Mouse (Mus musculus) spleen, adult 18-20 months (tissue): ENCODE measurements at regions not wholly inside any gene's neighbourhood (a gene's known extent, or its start where the extent isn't known, plus 50 kb on each side); places are given as distances from the start of the nearest gene placed in this dataset.
A peak's percentile ranks its signal among the peaks of the same experiment; 100 is the strongest.
"Not testable (repeated sequence)": the region's sequence is repeated elsewhere in the genome, so short reads cannot be mapped to it uniquely, and the experiment has no call there.

Source experiments
- DNase-seq, 2 experiments: peaks; one replicate each; pipeline ENCODE4 v3.0.0; 2022; ENCODE audit warnings: mixed read lengths in 2 of 2

- DNase-seq = no peak
Measured at GRCm38 (mm10) chrX:76077781-76078180, 186.3 kb upstream of the Cldn34b3 start.

DNA sequence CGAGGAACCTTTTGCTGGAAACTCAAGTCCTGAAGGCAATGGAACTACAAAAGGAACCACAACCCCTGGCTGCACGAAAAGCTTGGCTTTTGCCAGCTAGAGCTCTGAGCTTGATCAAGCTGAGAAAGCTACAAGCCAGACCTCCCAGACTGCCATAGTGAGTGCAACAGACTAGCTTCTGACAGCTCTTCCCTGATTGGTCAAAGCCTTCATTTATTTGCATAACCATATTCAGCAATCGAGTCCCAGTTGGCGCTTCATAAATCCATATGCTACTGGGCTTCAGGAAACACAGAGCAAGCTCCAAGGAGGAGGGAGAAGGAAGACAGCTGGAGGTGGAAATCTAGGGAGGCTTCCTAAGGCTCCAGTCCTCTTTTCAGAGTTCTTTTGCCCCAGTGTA is 181.4 kb upstream of the Cldn34b3 start:
- no peak for DNase-seq

GRCm38 (mm10) chrX:76110763-76111474 is 153.2 kb upstream of the Cldn34b3 start:
- DNase-seq = no peak

- DNase-seq = no peak
Measured at GRCm38 (mm10) chrX:76116086-76116485, 148.0 kb upstream of the Cldn34b3 start.

DNA sequence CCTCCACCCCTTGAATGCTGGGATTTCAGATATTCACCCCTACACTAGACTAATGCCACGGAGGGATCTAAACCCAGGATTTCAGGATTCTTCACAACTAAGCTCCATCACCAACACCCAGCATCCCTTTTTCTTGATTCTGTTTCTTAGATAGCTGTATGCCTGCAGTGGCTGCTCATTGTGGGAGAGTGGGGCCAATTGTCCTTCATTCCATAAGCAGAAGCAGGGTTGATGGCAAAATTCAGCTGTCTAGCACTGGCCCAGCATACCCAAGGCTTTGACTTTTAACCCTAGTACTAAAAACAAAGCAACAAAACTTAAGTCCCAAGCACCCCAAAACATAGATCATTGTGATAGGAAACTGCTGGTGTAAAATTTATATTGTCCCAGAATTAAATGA is 147.5 kb upstream of the Cldn34b3 start:
- no peak for DNase-seq

DNA sequence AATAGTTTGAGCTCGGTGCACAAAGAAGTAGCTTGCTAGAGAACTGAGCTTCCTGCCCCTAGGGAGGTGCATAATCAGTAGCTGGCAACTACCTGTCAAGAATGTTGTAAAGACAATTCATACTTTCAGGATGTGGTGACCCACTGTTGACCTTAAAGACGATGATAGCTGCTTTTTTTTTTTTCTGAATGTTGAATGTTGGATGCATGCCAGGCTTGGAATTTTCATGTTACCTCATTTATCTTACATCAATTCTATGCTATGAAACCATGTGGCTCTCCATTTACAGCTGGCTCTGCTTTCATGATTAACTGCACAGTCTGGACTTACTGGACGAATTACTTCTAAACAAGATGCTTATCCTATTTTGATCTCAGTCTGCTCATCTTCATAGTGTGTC is 143.2 kb upstream of the Cldn34b3 start:
- no peak for DNase-seq

GRCm38 (mm10) chrX:76123355-76123754 is 140.7 kb upstream of the Cldn34b3 start:
- no peak for DNase-seq

- DNase-seq = no peak
Measured at GRCm38 (mm10) chrX:76137729-76138128, 126.4 kb upstream of the Cldn34b3 start.

GRCm38 (mm10) chrX:76141022-76141421 is 123.1 kb upstream of the Cldn34b3 start:
- DNase-seq = no peak

GRCm38 (mm10) chrX:76174806-76175205 is 89.3 kb upstream of the Cldn34b3 start:
- not testable (repeated sequence) for DNase-seq

DNA sequence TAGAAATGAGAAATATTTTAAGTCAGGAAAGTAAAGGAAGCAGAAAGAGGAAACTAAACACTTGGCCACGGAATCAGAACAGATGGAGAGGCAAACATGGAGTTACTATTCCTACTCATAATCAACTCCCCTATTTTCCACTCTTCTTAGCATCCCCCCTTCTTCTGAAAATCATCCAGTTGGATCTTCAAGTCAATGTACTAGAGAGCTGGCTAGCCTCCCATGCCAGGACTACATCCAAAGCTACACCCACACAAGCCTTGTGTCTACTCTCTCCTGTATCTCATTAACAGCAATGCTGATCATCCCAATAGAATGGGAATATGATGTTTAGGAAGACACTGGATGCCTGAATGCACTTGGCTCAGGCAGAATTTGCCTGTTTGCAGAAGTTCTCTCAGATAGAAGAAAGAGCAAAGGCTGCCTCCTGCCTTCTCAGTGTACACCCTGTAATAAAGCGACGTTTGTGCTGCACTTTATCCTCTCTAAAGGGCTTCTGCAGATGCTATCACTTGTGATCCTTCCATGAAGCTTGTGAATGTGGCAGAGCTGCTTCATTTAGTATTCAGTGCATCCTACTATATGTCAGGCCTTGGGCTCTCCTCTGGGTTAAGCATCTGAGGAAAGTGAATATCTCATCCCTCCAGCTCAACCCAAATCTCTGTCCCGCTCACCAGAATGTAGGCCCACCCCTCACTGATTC is 82.5 kb upstream of the Cldn34b3 start:
- no peak for DNase-seq

DNA sequence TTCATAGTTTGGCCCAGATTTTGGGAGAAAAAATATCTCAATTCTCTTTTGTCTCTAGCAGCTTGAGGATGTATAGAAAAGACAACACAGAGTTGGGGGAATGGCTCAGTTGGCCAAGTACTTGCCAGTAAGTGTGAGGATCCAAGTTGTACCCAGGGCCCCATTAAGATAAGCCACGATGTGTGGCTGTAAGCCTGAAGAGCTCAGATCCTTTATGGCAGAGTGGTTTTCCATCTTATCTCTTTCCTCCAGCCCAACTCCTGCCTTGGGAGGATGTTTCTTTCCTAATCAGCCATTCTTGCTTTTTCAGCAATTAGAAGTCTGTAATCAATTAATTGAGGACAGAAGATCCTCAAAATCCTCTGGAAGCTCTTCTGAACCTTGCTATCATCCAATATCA is 63.5 kb upstream of the Cldn34b3 start:
- no peak for DNase-seq

GRCm38 (mm10) chrX:76201366-76201765 is 62.7 kb upstream of the Cldn34b3 start:
- peak in 1 of 2 experiments; percentile 0 for DNase-seq
